Mouse (Mus musculus) thymus, adult 2 months (tissue): ENCODE results near the gene Dnmt3a. TPM values are rescaled to one million over a fixed set of nuclear protein-coding genes. Genes with fewer than 3 reads are reported as not detected.

ENCODE experiments used
- DNase-seq: peaks from one replicate; pipeline ENCODE4 v3.0.0; 2021
- H3K27ac ChIP-seq: fragments of 200-500 bp; 2 replicates; pipeline ENCODE4 v1.5.1; 2012; ENCODE audit warnings: low read length, control low read depth; ENCODE audit not compliant: control insufficient read depth, insufficient read depth
- H3K27me3 ChIP-seq: fragments of 200-500 bp; 2 replicates; pipeline ENCODE4 v1.6.1; 2012; ENCODE audit warnings: mild to moderate bottlenecking, low read length, moderate library complexity, mixed read lengths; ENCODE audit not compliant: control insufficient read depth, insufficient read depth
- H3K36me3 ChIP-seq: fragments of 200-500 bp; 2 replicates; pipeline ENCODE4 v1.6.1; 2012; ENCODE audit warnings: mild to moderate bottlenecking, low read length, moderate library complexity; ENCODE audit not compliant: control insufficient read depth, insufficient read depth
- H3K4me1 ChIP-seq: fragments of 200-500 bp; replicated peaks from 2 replicates; pipeline ENCODE4 v1.6.1; 2012; ENCODE audit warnings: low read length; ENCODE audit not compliant: control insufficient read depth, insufficient read depth
- H3K4me3 ChIP-seq: fragments of 200-500 bp; 2 replicates; pipeline ENCODE4 v1.5.1; 2012; ENCODE audit warnings: mild to moderate bottlenecking, low read length, control low read depth, moderate library complexity; ENCODE audit not compliant: control insufficient read depth, insufficient read depth
- CTCF ChIP-seq: fragments of 200-500 bp; IDR thresholded peaks from 2 replicates; pipeline ENCODE4 v1.5.1; 2012; ENCODE audit warnings: mild to moderate bottlenecking, control low read depth, low read length, moderate library complexity, borderline replicate concordance; ENCODE audit not compliant: control insufficient read depth, poor library complexity, insufficient read depth; ENCODE audit errors: extremely low read depth
- POLR2A ChIP-seq: fragments of 200-500 bp; IDR thresholded peaks from 2 replicates; pipeline ENCODE4 v1.6.1; 2012; ENCODE audit warnings: mild to moderate bottlenecking, low read length, control low read depth, moderate library complexity; ENCODE audit not compliant: control insufficient read depth, poor library complexity, insufficient read depth; ENCODE audit errors: extremely low read depth
- WGBS: fragments of 180-500 bp; shearing (Covaris S2); methylation state at CpG from one replicate; pipeline ENCODE4 v1.1.7; 2018; 5-methylcytosine and 5-hydroxymethylcytosine counted together
- polyA plus RNA-seq: library from polyadenylated mRNA; depleted of rRNA; stranded (reverse); fragments of >200 nt; gene quantifications from 2 replicates; pipeline ENCODE4 v1.2.3, GENCODE M21; 2012

Dnmt3a gene
- polyA plus RNA-seq, 1 experiment, result 40.9 TPM

GRCm38 (mm10) chr12:3767360-3767759, 38.4 kb upstream of the Dnmt3a start:
- WGBS, result 95% methylated on average over 8 of the region's 8 CpGs
- Histone ChIP-seq H3K36me3 (no peaks in the 10 kb centered on the region), H3K4me1 (no peaks in the 10 kb centered on the region), H3K27me3 (no peaks in the 10 kb centered on the region), H3K27ac (no peak overlapping the region), H3K4me3 (no peak overlapping the region)
- no peak for TF ChIP-seq CTCF
- TF ChIP-seq POLR2A, result no peak
- no peak for DNase-seq

GRCm38 (mm10) chr12:3768391-3768790, 37.4 kb upstream of the Dnmt3a start:
- no peaks in the 10 kb centered on the region for H3K27me3 ChIP-seq
- no peak for DNase-seq
- H3K36me3 ChIP-seq, result no peaks in the 10 kb centered on the region
- 97% methylated on average over 4 of the region's 4 CpGs for WGBS
- H3K4me1 ChIP-seq, result no peaks in the 10 kb centered on the region
- TF ChIP-seq CTCF (no peak), POLR2A (no peak)
- no peak overlapping the region for H3K4me3 ChIP-seq
- H3K27ac ChIP-seq, result no peak overlapping the region

- Histone ChIP-seq H3K4me3 (no peak overlapping the region), H3K27me3 (no peaks in the 10 kb centered on the region), H3K27ac (no peak overlapping the region), H3K36me3 (no peaks in the 10 kb centered on the region), H3K4me1 (no peaks in the 10 kb centered on the region)
- 88% methylated on average over 2 of the region's 2 CpGs for WGBS
- no peak for TF ChIP-seq POLR2A
- no peak for TF ChIP-seq CTCF
- no peak for DNase-seq
These were observed 35.3 kb upstream of the Dnmt3a start for GRCm38 (mm10) chr12:3770546-3770945.

GRCm38 (mm10) chr12:3771080-3771479, 34.7 kb upstream of the Dnmt3a start:
- Histone ChIP-seq H3K27ac (no peak overlapping the region), H3K4me1 (peaks cover 5% of the 10 kb centered on the region), H3K4me3 (no peak overlapping the region), H3K36me3 (no peaks in the 10 kb centered on the region), H3K27me3 (no peaks in the 10 kb centered on the region)
- 65% methylated on average over 2 of the region's 2 CpGs for WGBS
- TF ChIP-seq POLR2A, result no peak
- no peak for TF ChIP-seq CTCF
- DNase-seq, result no peak

GRCm38 (mm10) chr12:3773643-3774042, 32.2 kb upstream of the Dnmt3a start:
- no peak overlapping the region for H3K4me3 ChIP-seq
- no peak for DNase-seq
- H3K4me1 ChIP-seq, result peaks cover 12% of the 10 kb centered on the region
- no peaks in the 10 kb centered on the region for H3K27me3 ChIP-seq
- no peak overlapping the region for H3K27ac ChIP-seq
- H3K36me3 ChIP-seq, result no peaks in the 10 kb centered on the region
- WGBS, result 93% methylated on average over 3 of the region's 3 CpGs
- no peak for TF ChIP-seq CTCF
- TF ChIP-seq POLR2A, result no peak

GRCm38 (mm10) chr12:3776015-3776414, 29.8 kb upstream of the Dnmt3a start:
- Histone ChIP-seq H3K27me3 (no peaks in the 10 kb centered on the region), H3K4me3 (no peak overlapping the region), H3K4me1 (peaks cover 28% of the 10 kb centered on the region), H3K36me3 (no peaks in the 10 kb centered on the region), H3K27ac (no peak overlapping the region)
- TF ChIP-seq CTCF (no peak), POLR2A (no peak)
- no peak for DNase-seq
- 43% methylated on average over 2 of the region's 2 CpGs for WGBS

- WGBS, result 98% methylated on average over 5 of the region's 5 CpGs
- DNase-seq, result no peak
These were observed 28.1 kb upstream of the Dnmt3a start for GRCm38 (mm10) chr12:3777682-3778081.

More at GRCm38 (mm10) chr12:3777682-3778081, 28.1 kb upstream of the Dnmt3a start:
- Histone ChIP-seq H3K27me3 (no peaks in the 10 kb centered on the region), H3K4me1 (peaks cover 32% of the 10 kb centered on the region), H3K27ac (no peak overlapping the region), H3K36me3 (no peaks in the 10 kb centered on the region), H3K4me3 (no peak overlapping the region)
- TF ChIP-seq CTCF (no peak), POLR2A (no peak)
